Mouse (Mus musculus): ENCODE measurements around the gene Pdzk1.

DNA sequence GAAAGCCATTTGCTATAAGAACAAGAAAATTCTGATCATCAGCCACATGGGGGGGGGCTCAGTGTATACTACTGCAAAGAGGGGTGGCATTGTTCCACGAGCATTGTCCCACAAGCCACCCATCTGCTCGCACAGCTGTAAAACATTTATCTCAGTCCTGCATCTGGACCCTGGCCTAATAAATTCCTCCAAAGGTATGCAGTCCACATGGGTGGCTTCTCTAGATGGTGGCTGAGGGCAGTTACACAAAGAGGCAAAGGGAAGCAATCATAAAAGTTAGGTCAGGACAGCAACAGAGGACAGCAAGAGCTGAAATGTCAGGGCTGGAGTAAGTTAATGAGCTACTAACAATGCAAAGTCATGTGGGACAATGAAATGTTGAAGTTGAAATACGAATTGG lies 5.4 kb upstream of the Pdzk1 start:
- TF ChIP-seq POLR2A (IDR thresholded peaks at IDR 0.05; ENCODE audit: insufficient read depth, low read depth, low read length) (no peak), CTCF (IDR thresholded peaks at IDR 0.05) (no peak), EP300 (IDR thresholded peaks at IDR 0.05; ENCODE audit: insufficient read depth, low read depth, low read length) (no peak)
